Mouse (Mus musculus) limb, embryonic 13.5 days (tissue): ENCODE measurements around the gene Sc5d. TPM values are rescaled to one million over a fixed set of nuclear protein-coding genes. Genes with fewer than 3 reads are reported as not detected.
A peak's percentile ranks its signal among the peaks of the same experiment; 100 is the strongest.

Source experiments
- ATAC-seq: fragments of 200-750 bp; cut with Nextera tagmentation; 2 replicates; pipeline ENCODE4 v1.8.0; 2017; ENCODE audit warnings: low read depth, moderate number of reproducible peaks, moderate TSS enrichment; ENCODE audit not compliant: low FRiP score
- H3K27ac ChIP-seq: fragments of 300-500 bp; sonication (generic); 2 replicates; pipeline ENCODE4 v1.5.1; 2015; ENCODE audit warnings: inconsistent platforms, mild to moderate bottlenecking, moderate library complexity
- H3K27me3 ChIP-seq: fragments of 300-500 bp; sonication (generic); 2 replicates; pipeline ENCODE4 v1.6.1; 2015; ENCODE audit warnings: mild to moderate bottlenecking, inconsistent platforms
- H3K36me3 ChIP-seq: fragments of 300-500 bp; sonication (generic); 2 replicates; pipeline ENCODE4 v1.6.1; 2015; ENCODE audit warnings: inconsistent platforms, mild to moderate bottlenecking, moderate library complexity
- H3K4me1 ChIP-seq: fragments of 300-500 bp; sonication (generic); 2 replicates; pipeline ENCODE4 v1.6.1; 2015; ENCODE audit warnings: inconsistent platforms
- H3K4me2 ChIP-seq: fragments of 300-500 bp; sonication (generic); replicated peaks from 2 replicates; pipeline ENCODE4 v1.6.1; 2015; ENCODE audit warnings: inconsistent platforms, mild to moderate bottlenecking, moderate library complexity
- H3K4me3 ChIP-seq: fragments of 300-500 bp; sonication (generic); 2 replicates; pipeline ENCODE4 v1.5.1; 2015; ENCODE audit warnings: moderate library complexity, mild to moderate bottlenecking, inconsistent platforms
- H3K9ac ChIP-seq: fragments of 300-500 bp; sonication (generic); 2 replicates; pipeline ENCODE4 v1.6.1; 2015; ENCODE audit warnings: mild to moderate bottlenecking, inconsistent platforms
- H3K9me3 ChIP-seq: fragments of 300-500 bp; sonication (generic); 2 replicates; pipeline ENCODE4 v1.6.1; 2016; ENCODE audit warnings: inconsistent platforms
- WGBS: fragments of 180-500 bp; shearing (Covaris S2); methylation state at CpG from one replicate; pipeline ENCODE4 v1.1.7; 2015; 5-methylcytosine and 5-hydroxymethylcytosine counted together
- polyA plus RNA-seq: library from polyadenylated mRNA; unstranded; fragments of >200 nt; fragmentation: Nextera tagmentation; extraction: Ambion mirVana; gene quantifications from 2 replicates; pipeline ENCODE4 v1.2.1, GENCODE M21; 2015

The Sc5d gene
- 43.9 and 46.4 TPM in 2 replicates for polyA plus RNA-seq

- WGBS, result under 1% methylated on average over 42 of the region's 49 CpGs
- ATAC-seq, result peak; percentile 97
- Histone ChIP-seq H3K27ac (peak within 1 kb of the TSS; percentile 63; the same call in 1 of the 2 replicates), H3K9me3 (no peaks in the 10 kb centered on the region), H3K4me2 (peak within 1 kb of the TSS; percentile 76), H3K36me3 (peaks cover 16% of the 10 kb centered on the region), H3K27me3 (no peaks in the 10 kb centered on the region), H3K9ac (peak within 1 kb of the TSS; percentile 75), H3K4me3 (peak within 1 kb of the TSS; percentile 68), H3K4me1 (peaks cover 19% of the 10 kb centered on the region)
Measured at GRCm38 (mm10) chr9:42264145-42264544, at the start of gene Sc5d. Sc5d (minus strand) TSS chr9:42264256.

- no peaks in the 10 kb centered on the region for H3K36me3 ChIP-seq
- peaks cover 5% of the 10 kb centered on the region; the same call in 1 of the 2 replicates for H3K4me1 ChIP-seq
- H3K4me2 ChIP-seq, result no peak overlapping the region
- no peak overlapping the region for H3K4me3 ChIP-seq
- H3K27ac ChIP-seq, result no peak overlapping the region
- WGBS, result 91% methylated on average over 3 of the region's 3 CpGs
- no peaks in the 10 kb centered on the region for H3K9me3 ChIP-seq
- no peak overlapping the region for H3K9ac ChIP-seq
- H3K27me3 ChIP-seq, result no peaks in the 10 kb centered on the region
- ATAC-seq, result no peak
Measured at GRCm38 (mm10) chr9:42311311-42311710, 47.3 kb upstream of the Sc5d start.

- Histone ChIP-seq H3K9ac (no peak overlapping the region), H3K27me3 (no peaks in the 10 kb centered on the region), H3K4me3 (no peak overlapping the region), H3K9me3 (no peaks in the 10 kb centered on the region), H3K36me3 (no peaks in the 10 kb centered on the region), H3K27ac (no peak overlapping the region), H3K4me1 (no peaks in the 10 kb centered on the region), H3K4me2 (no peak overlapping the region)
- WGBS, result 92% methylated on average over 4 of the region's 4 CpGs
- no peak for ATAC-seq
Measured at GRCm38 (mm10) chr9:42303894-42304293, 39.8 kb upstream of the Sc5d start.

- H3K36me3 ChIP-seq, result no peaks in the 10 kb centered on the region
- no peak overlapping the region for H3K4me3 ChIP-seq
- no peak overlapping the region for H3K9ac ChIP-seq
- no peaks in the 10 kb centered on the region for H3K9me3 ChIP-seq
- 84% methylated on average over 6 of the region's 6 CpGs for WGBS
- H3K4me1 ChIP-seq, result no peaks in the 10 kb centered on the region
- ATAC-seq, result no peak
- H3K27me3 ChIP-seq, result no peaks in the 10 kb centered on the region
- H3K27ac ChIP-seq, result no peak overlapping the region
- H3K4me2 ChIP-seq, result no peak overlapping the region
Measured at GRCm38 (mm10) chr9:42301082-42301633, 37.1 kb upstream of the Sc5d start.

GRCm38 (mm10) chr9:42296297-42296922 is 32.4 kb upstream of the Sc5d start:
- H3K27ac ChIP-seq, result no peak overlapping the region
- ATAC-seq, result no peak
- no peaks in the 10 kb centered on the region for H3K36me3 ChIP-seq
- H3K9ac ChIP-seq, result no peak overlapping the region
- no peak overlapping the region for H3K4me3 ChIP-seq
- no peak overlapping the region for H3K4me2 ChIP-seq
- WGBS, result 90% methylated on average over 10 of the region's 10 CpGs
- no peaks in the 10 kb centered on the region for H3K27me3 ChIP-seq
- H3K9me3 ChIP-seq, result no peaks in the 10 kb centered on the region
- H3K4me1 ChIP-seq, result no peaks in the 10 kb centered on the region

GRCm38 (mm10) chr9:42294131-42294530 is 30.1 kb upstream of the Sc5d start:
- H3K4me2 ChIP-seq, result no peak overlapping the region
- H3K9ac ChIP-seq, result no peak overlapping the region
- H3K27ac ChIP-seq, result no peak overlapping the region
- no peaks in the 10 kb centered on the region for H3K4me1 ChIP-seq
- no peaks in the 10 kb centered on the region for H3K27me3 ChIP-seq
- H3K9me3 ChIP-seq, result no peaks in the 10 kb centered on the region
- no peaks in the 10 kb centered on the region for H3K36me3 ChIP-seq
- no peak overlapping the region for H3K4me3 ChIP-seq
- 84% methylated on average over 2 of the region's 2 CpGs for WGBS
- no peak for ATAC-seq

- Histone ChIP-seq H3K9ac (no peak overlapping the region), H3K27ac (no peak overlapping the region), H3K4me2 (no peak overlapping the region), H3K4me3 (no peak overlapping the region), H3K36me3 (no peaks in the 10 kb centered on the region), H3K27me3 (no peaks in the 10 kb centered on the region), H3K9me3 (no peaks in the 10 kb centered on the region), H3K4me1 (no peaks in the 10 kb centered on the region)
- WGBS, result 78% methylated on average over 3 of the region's 3 CpGs
- no peak for ATAC-seq
Measured at GRCm38 (mm10) chr9:42293596-42293995, 29.5 kb upstream of the Sc5d start.

- ATAC-seq, result no peak
- H3K4me2 ChIP-seq, result 0 out of 2 replicates have a peak overlapping the region, but pooled peaks have one; percentile 7
- no peak overlapping the region for H3K27ac ChIP-seq
- 43% methylated on average over 7 of the region's 7 CpGs for WGBS
- H3K4me3 ChIP-seq, result no peak overlapping the region
- no peaks in the 10 kb centered on the region for H3K9me3 ChIP-seq
- no peaks in the 10 kb centered on the region for H3K36me3 ChIP-seq
- H3K27me3 ChIP-seq, result no peaks in the 10 kb centered on the region
- no peaks in the 10 kb centered on the region for H3K4me1 ChIP-seq
- no peak overlapping the region for H3K9ac ChIP-seq
Measured at GRCm38 (mm10) chr9:42293051-42293450, 29.0 kb upstream of the Sc5d start.

- Histone ChIP-seq H3K36me3 (no peaks in the 10 kb centered on the region), H3K9me3 (no peaks in the 10 kb centered on the region), H3K9ac (no peak overlapping the region), H3K4me2 (no peak overlapping the region), H3K4me1 (no peaks in the 10 kb centered on the region), H3K27ac (no peak overlapping the region), H3K27me3 (no peaks in the 10 kb centered on the region; the same call in 1 of the 2 replicates), H3K4me3 (no peak overlapping the region)
- 79% methylated on average over 4 of the region's 4 CpGs for WGBS
- no peak for ATAC-seq
Measured at GRCm38 (mm10) chr9:42279676-42280075, 15.6 kb upstream of the Sc5d start.

- no peaks in the 10 kb centered on the region for H3K36me3 ChIP-seq
- WGBS, result 74% methylated on average over 3 of the region's 3 CpGs
- no peak overlapping the region for H3K27ac ChIP-seq
- no peaks in the 10 kb centered on the region for H3K4me1 ChIP-seq
- H3K27me3 ChIP-seq, result no peaks in the 10 kb centered on the region; the same call in 1 of the 2 replicates
- no peak overlapping the region for H3K9ac ChIP-seq
- ATAC-seq, result no peak
- H3K9me3 ChIP-seq, result no peaks in the 10 kb centered on the region
- H3K4me2 ChIP-seq, result no peak overlapping the region
- H3K4me3 ChIP-seq, result no peak overlapping the region
Measured at GRCm38 (mm10) chr9:42278046-42278445, 14.0 kb upstream of the Sc5d start.

GRCm38 (mm10) chr9:42277606-42278005 is 13.6 kb upstream of the Sc5d start:
- H3K27ac ChIP-seq, result no peak overlapping the region
- no peaks in the 10 kb centered on the region for H3K36me3 ChIP-seq
- no peaks in the 10 kb centered on the region for H3K9me3 ChIP-seq
- no peaks in the 10 kb centered on the region; the same call in 1 of the 2 replicates for H3K27me3 ChIP-seq
- ATAC-seq, result no peak
- 83% methylated on average over 1 of the region's 1 CpGs for WGBS
- no peaks in the 10 kb centered on the region for H3K4me1 ChIP-seq
- no peak overlapping the region for H3K4me3 ChIP-seq
- no peak overlapping the region for H3K9ac ChIP-seq
- H3K4me2 ChIP-seq, result no peak overlapping the region

GRCm38 (mm10) chr9:42277162-42277561 is 13.1 kb upstream of the Sc5d start:
- H3K9me3 ChIP-seq, result no peaks in the 10 kb centered on the region
- H3K27me3 ChIP-seq, result no peaks in the 10 kb centered on the region; the same call in 1 of the 2 replicates
- no peak for ATAC-seq
- no peak overlapping the region for H3K27ac ChIP-seq
- H3K36me3 ChIP-seq, result no peaks in the 10 kb centered on the region
- H3K4me2 ChIP-seq, result no peak overlapping the region
- H3K4me3 ChIP-seq, result no peak overlapping the region
- H3K4me1 ChIP-seq, result no peaks in the 10 kb centered on the region
- no peak overlapping the region for H3K9ac ChIP-seq

- Histone ChIP-seq H3K27me3 (no peaks in the 10 kb centered on the region; the same call in 1 of the 2 replicates), H3K9ac (no peak overlapping the region), H3K4me3 (no peak overlapping the region), H3K4me1 (no peaks in the 10 kb centered on the region), H3K27ac (no peak overlapping the region), H3K9me3 (no peaks in the 10 kb centered on the region), H3K4me2 (no peak overlapping the region), H3K36me3 (no peaks in the 10 kb centered on the region)
- ATAC-seq, result no peak
- WGBS, result 59% methylated on average over 11 of the region's 11 CpGs
Measured at GRCm38 (mm10) chr9:42275761-42276145, 11.7 kb upstream of the Sc5d start.
